24 mouse cellular contexts compared by ENCODE assay signal in the genomic region with DNA sequence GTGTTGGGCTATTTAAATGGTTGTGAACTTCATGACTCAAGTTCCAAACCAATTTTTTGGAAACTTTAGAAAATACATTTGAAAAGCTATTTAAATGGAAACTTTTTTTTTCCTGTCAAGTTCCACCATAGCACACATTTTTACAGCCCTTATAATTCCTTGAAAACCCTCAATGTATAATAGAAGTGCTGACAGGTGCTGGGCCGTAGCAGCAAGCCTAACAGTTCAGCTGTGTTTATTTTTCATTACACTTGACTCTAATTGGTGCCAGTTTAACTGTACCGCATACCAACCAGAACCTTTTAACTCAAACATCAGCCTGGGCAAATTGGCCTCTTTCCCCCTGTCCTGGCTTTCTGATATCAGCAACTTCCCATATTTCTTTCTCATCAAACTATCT.
DNase-seq lines count a peak whose midpoint lies in the region; ATAC-seq lines count a peak whose summit lies in the region.
"Had no signal": no experiment of that assay in that cellular context is flagged by ENCODE, and none has a peak within 500 bp of the region (broad histone marks: within the 10 kb centered on the region; RNA-seq: fewer than 3 reads in every experiment).

No protein-coding gene starts in this region.

- no peak overlapping the region for H3K4me3 ChIP-seq in heart, embryonic 14.5 days (ENCODE audit: control insufficient read depth in 1 of 2, insufficient read depth in 1 of 2, low read depth in 1 of 2, low read length in 2 of 2)
- no peak overlapping the region for H3K4me3 ChIP-seq in lung, embryonic 15.5 days
- no peak overlapping the region for H3K4me3 ChIP-seq in kidney, embryonic 15.5 days (replicated peaks)
- H3K4me3 ChIP-seq: forebrain, embryonic 10.5 days; hindbrain, embryonic 13.5 days had no signal

- H3K27me3 ChIP-seq in heart, embryonic 14.5 days (ENCODE audit: control insufficient read depth, insufficient read depth, low read length), result no peaks in the 10 kb centered on the region
- no peaks in the 10 kb centered on the region for H3K27me3 ChIP-seq in lung, embryonic 15.5 days
- no peaks in the 10 kb centered on the region for H3K27me3 ChIP-seq in kidney, embryonic 15.5 days
- H3K27me3 ChIP-seq: hindbrain, embryonic 13.5 days had no signal

- no peaks in the 10 kb centered on the region for H3K36me3 ChIP-seq in heart, embryonic 14.5 days (ENCODE audit: control insufficient read depth, insufficient read depth, low read length)
- H3K36me3 ChIP-seq in lung, embryonic 15.5 days, result no peaks in the 10 kb centered on the region
- no peaks in the 10 kb centered on the region for H3K36me3 ChIP-seq in kidney, embryonic 15.5 days
- H3K36me3 ChIP-seq: forebrain, embryonic 10.5 days; hindbrain, embryonic 13.5 days had no signal

- peaks cover 11 to 23% of the 10 kb centered on the region in 2 experiments for H3K4me1 ChIP-seq in heart, embryonic 14.5 days (ENCODE audit: control insufficient read depth in 2 of 2, insufficient read depth in 2 of 2, low read length in 2 of 2)
- H3K4me1 ChIP-seq in lung, embryonic 15.5 days, result no peaks in the 10 kb centered on the region
- no peaks in the 10 kb centered on the region for H3K4me1 ChIP-seq in kidney, embryonic 15.5 days
- H3K4me1 ChIP-seq: forebrain, embryonic 10.5 days; hindbrain, embryonic 13.5 days had no signal

- H3K27ac ChIP-seq in heart, embryonic 14.5 days (replicated peaks in 1 of 2; ENCODE audit: control insufficient read depth in 1 of 2, insufficient read depth in 1 of 2, low read depth in 2 of 2, low read length in 2 of 2), result peak overlapping the region; percentile 17 to 50; a peak in 3 of 4 replicates
- H3K27ac ChIP-seq in lung, embryonic 15.5 days, result peak overlapping the region; percentile 67
- H3K27ac ChIP-seq in kidney, embryonic 15.5 days, result no peak overlapping the region
- H3K27ac ChIP-seq: forebrain, embryonic 10.5 days; hindbrain, embryonic 13.5 days had no signal

- ATAC-seq in heart, embryonic 14.5 days (ENCODE audit: insufficient number of reproducible peaks, insufficient read depth, low FRiP score, low read depth), result no peak
- ATAC-seq in lung, embryonic 15.5 days (ENCODE audit: borderline replicate concordance, extremely low read depth, low FRiP score, low TSS enrichment), result peak; percentile 42; the same call in 1 of the 2 replicates
- no peak for ATAC-seq in kidney, embryonic 15.5 days (replicated peaks; ENCODE audit: low FRiP score)
- ATAC-seq: forebrain, embryonic 16.5 days; intestine, embryonic 16.5 days; liver, postnatal 0 days had no signal

- H3K9me3 ChIP-seq in heart, embryonic 14.5 days (ENCODE audit: control insufficient read depth, low read length), result no peaks in the 10 kb centered on the region
- no peaks in the 10 kb centered on the region for H3K9me3 ChIP-seq in lung, embryonic 15.5 days
- H3K9me3 ChIP-seq in kidney, embryonic 15.5 days (replicated peaks), result no peaks in the 10 kb centered on the region
- H3K9me3 ChIP-seq: forebrain, embryonic 10.5 days; hindbrain, embryonic 13.5 days had no signal

- intact Hi-C loops in heart, postnatal 25 days (cut with DNase I), result no loop called here

- no peak overlapping the region for H3K9ac ChIP-seq in heart, embryonic 14.5 days (ENCODE audit: low read length)
- no peak overlapping the region for H3K9ac ChIP-seq in lung, embryonic 15.5 days
- H3K9ac ChIP-seq in kidney, embryonic 15.5 days, result no peak overlapping the region
- H3K9ac ChIP-seq: hindbrain, embryonic 13.5 days; liver, postnatal 0 days had no signal

- DNase-seq in heart, postnatal 25 days (ENCODE audit: low spot score), result no peak
- DNase-seq in lung, postnatal 36 days, result no peak
- DNase-seq in fibroblast of lung, adult 2 months (ENCODE audit: low read depth), result peak; percentile 17
- DNase-seq: adrenal gland, postnatal 25 days; B cell, adult 2 months; cerebellum, adult 18-20 months; cerebellum, postnatal 10 days; gastrocnemius, postnatal 14 days; heart, postnatal 4 days; kidney, adult 8-10 months; kidney, postnatal 10 days; layer of hippocampus, postnatal 36 days; left cerebral cortex, postnatal 4 days; liver, postnatal 0 days; lung, postnatal 4 days; midbrain, embryonic 14.5 days; thymus, postnatal 4 days had no signal

- WGBS in heart, embryonic 14.5 days, result 44% methylated on average over 2 of the region's 2 CpGs
- 16% methylated on average over 2 of the region's 2 CpGs for whole genome bisulfite sequencing in lung, embryonic 15.5 days
- 54% methylated on average over 2 of the region's 2 CpGs for WGBS in kidney, embryonic 15.5 days

- H3K4me2 ChIP-seq in heart, embryonic 14.5 days (ENCODE audit: low read length), result no peak overlapping the region
- no peak overlapping the region for H3K4me2 ChIP-seq in lung, embryonic 15.5 days
- no peak overlapping the region for H3K4me2 ChIP-seq in kidney, embryonic 15.5 days
- H3K4me2 ChIP-seq: hindbrain, embryonic 13.5 days had no signal
